Mouse (Mus musculus) heart, postnatal 0 days (tissue): Measurements from ENCODE around the gene Alox12b.

Source experiments
- CTCF ChIP-seq: IDR thresholded peaks from 2 replicates; pipeline ENCODE4 v1.5.1; 2016; ENCODE audit warnings: antibody characterized with exemption, control low read depth, low read depth
- EP300 ChIP-seq: IDR thresholded peaks from 2 replicates; pipeline ENCODE4 v1.6.1; 2016; ENCODE audit warnings: antibody characterized with exemption, low read depth

DNA sequence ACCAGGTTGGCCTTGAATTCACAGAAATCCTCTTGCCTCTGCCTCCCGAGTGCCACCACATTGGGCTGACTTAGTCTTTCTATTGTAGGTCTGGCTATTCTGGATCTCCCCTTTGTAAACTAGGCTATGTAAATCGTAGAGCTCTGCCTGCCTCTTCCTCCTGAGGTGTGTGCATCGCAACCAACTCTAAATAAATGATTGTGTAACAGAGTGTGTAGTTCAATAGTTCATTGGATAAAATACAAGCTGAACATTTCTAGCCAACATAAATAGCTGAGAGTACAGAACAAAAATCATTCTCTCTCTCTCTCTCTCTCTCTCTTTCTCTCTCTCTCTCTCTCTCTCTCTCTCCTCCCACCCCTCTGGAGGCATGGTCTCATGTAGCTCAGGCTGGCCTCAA, 42.2 kb upstream of the Alox12b start:
- TF ChIP-seq CTCF = no peak
- no peak for TF ChIP-seq EP300
